Mouse (Mus musculus): ENCODE data around the gene Cisd1.

GRCm38 (mm10) chr10:71293245-71293644, 51.5 kb downstream of the Cisd1 start:
- TF ChIP-seq CTCF (conservative IDR thresholded peaks at IDR 0.05; ENCODE audit: low read length) (0 out of 2 replicates have a peak, but pooled peaks have one; percentile 3), POU5F1 (IDR thresholded peaks at IDR 0.05; ENCODE audit: borderline replicate concordance, low read length) (no peak)

Data from E14TG2a.4 (cell line).